Mouse (Mus musculus) stomach, postnatal 0 days (tissue): Measurements from ENCODE around the gene Coa3. TPM values are rescaled to one million over a fixed set of nuclear protein-coding genes. Genes with fewer than 3 reads are reported as not detected.

Experiments
- ATAC-seq: fragments of 200-750 bp; cut with Nextera tagmentation; 2 replicates; pipeline ENCODE4 v1.8.0; 2017; ENCODE audit not compliant: low FRiP score, low TSS enrichment
- DNase-seq: peaks from one replicate; pipeline ENCODE4 v3.0.0-alpha.2; 2016; ENCODE audit warnings: low spot score
- H3K27ac ChIP-seq: fragments of 300-500 bp; sonication (generic); replicated peaks from 2 replicates; pipeline ENCODE4 v1.5.1; 2014; ENCODE audit warnings: mild to moderate bottlenecking, control low read depth
- H3K27me3 ChIP-seq: fragments of 300-500 bp; sonication (generic); 2 replicates; pipeline ENCODE4 v1.6.1; 2014; ENCODE audit warnings: low read length; ENCODE audit not compliant: control insufficient read depth, insufficient read depth
- H3K36me3 ChIP-seq: fragments of 300-500 bp; sonication (generic); 2 replicates; pipeline ENCODE4 v1.6.1; 2014; ENCODE audit warnings: low read length, mixed read lengths; ENCODE audit not compliant: control insufficient read depth, insufficient read depth
- H3K4me1 ChIP-seq: fragments of 300-500 bp; sonication (generic); replicated peaks from 2 replicates; pipeline ENCODE4 v1.6.1; 2014; ENCODE audit warnings: antibody characterized with exemption; ENCODE audit not compliant: control insufficient read depth, insufficient read depth
- H3K4me2 ChIP-seq: fragments of 300-500 bp; sonication (generic); replicated peaks from 2 replicates; pipeline ENCODE4 v1.6.1; 2014; ENCODE audit warnings: low read depth, mild to moderate bottlenecking, control low read depth, moderate library complexity
- H3K4me3 ChIP-seq: fragments of 300-500 bp; sonication (generic); 2 replicates; pipeline ENCODE4 v1.5.1; 2014; ENCODE audit warnings: low read depth, low read length, control low read depth
- H3K9ac ChIP-seq: fragments of 300-500 bp; sonication (generic); 2 replicates; pipeline ENCODE4 v1.6.1; 2014; ENCODE audit warnings: mild to moderate bottlenecking, low read length, control low read depth, mixed read lengths
- H3K9me3 ChIP-seq: fragments of 300-500 bp; sonication (generic); 2 replicates; pipeline ENCODE4 v1.6.1; 2016; ENCODE audit warnings: low read length; ENCODE audit not compliant: control insufficient read depth
- CTCF ChIP-seq: IDR thresholded peaks from 2 replicates; pipeline ENCODE4 v1.5.1; 2016; ENCODE audit warnings: antibody characterized with exemption, low read depth, mild to moderate bottlenecking, moderate library complexity
- EP300 ChIP-seq: optimal IDR thresholded peaks from 2 replicates; pipeline ENCODE3; 2016; ENCODE audit warnings: antibody characterized with exemption
- WGBS: fragments of 180-500 bp; shearing (Covaris S2); extraction: QIAGEN DNeasy Blood & Tissue Kit; methylation state at CpG from one replicate; pipeline ENCODE4 v1.1.7; 2014; 5-methylcytosine and 5-hydroxymethylcytosine counted together
- polyA plus RNA-seq: library from polyadenylated mRNA; unstranded; fragments of >200 nt; fragmentation: Nextera tagmentation; extraction: Ambion mirVana; gene quantifications from 2 replicates; pipeline ENCODE4 v1.2.1, GENCODE M21; 2015

The Coa3 gene
- polyA plus RNA-seq, 1 experiment from 2014 or later = 180 TPM

GRCm38 (mm10) chr11:101279193-101279569, 267 bp upstream of the Coa3 start:
- Histone ChIP-seq H3K36me3 (no peaks in the 10 kb centered on the region), H3K9ac (0 out of 2 replicates have a peak overlapping the region, but pooled peaks have one; percentile 18), H3K4me1 (peaks cover 12% of the 10 kb centered on the region; the same call in 1 of the 2 replicates), H3K4me2 (peak overlapping the region; percentile 75), H3K27ac (no peak overlapping the region), H3K9me3 (no peaks in the 10 kb centered on the region), H3K27me3 (no peaks in the 10 kb centered on the region), H3K4me3 (peak overlapping the region; percentile 78)
- WGBS = 65% methylated on average over 14 of the region's 14 CpGs
- TF ChIP-seq CTCF = no peak
- no peak for TF ChIP-seq EP300
- ATAC-seq (no peak), DNase-seq (no peak)

DNA sequence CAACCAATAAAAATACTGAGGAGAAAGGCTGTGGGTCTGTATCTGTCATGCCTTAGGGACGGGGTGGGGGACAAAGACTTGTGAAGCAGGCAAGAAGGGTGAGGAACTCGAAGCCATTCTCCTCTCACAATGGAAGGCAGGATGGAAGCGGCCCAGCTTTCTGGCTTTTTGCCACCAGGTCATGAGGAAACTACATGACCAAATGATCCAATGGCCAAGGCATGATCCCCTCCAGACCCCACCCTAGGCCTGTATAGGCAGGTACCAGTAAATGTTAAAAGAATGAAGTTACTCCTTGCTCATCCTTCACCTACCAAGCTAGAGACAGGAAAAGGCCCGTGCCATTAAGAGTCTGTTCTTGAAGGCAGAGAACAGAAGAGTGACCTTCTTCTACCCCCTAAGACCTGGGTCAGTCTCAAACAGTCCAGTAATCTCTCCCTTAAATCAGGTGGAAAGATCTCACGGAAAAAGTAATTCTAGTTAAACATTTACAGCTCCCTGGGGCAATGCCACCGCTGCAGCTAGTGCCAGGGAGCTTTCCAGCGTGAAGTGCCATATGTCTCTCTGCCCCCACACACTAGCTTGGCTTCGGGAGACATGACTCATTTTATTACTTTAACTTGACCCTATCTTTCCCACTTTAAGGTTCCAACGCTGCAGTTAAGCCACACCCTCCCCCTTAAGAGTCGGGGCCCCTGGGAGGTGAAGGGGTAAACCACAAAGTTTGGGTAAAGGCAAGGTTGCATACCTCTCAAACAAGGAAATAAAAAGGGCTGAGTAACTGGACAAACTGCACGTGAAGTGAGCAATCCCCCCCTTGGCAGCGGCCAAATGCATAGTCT, 1.3 kb downstream of the Coa3 start:
- Histone ChIP-seq H3K4me3 (peak overlapping the region; percentile 78), H3K27me3 (no peaks in the 10 kb centered on the region), H3K4me1 (peaks cover 12% of the 10 kb centered on the region; the same call in 1 of the 2 replicates), H3K9me3 (no peaks in the 10 kb centered on the region), H3K4me2 (peak overlapping the region; percentile 75), H3K9ac (peak overlapping the region; percentile 81), H3K27ac (peak overlapping the region; percentile 87), H3K36me3 (no peaks in the 10 kb centered on the region)
- TF ChIP-seq CTCF = no peak
- no peak for TF ChIP-seq EP300
- WGBS = 44% methylated on average over 12 of the region's 12 CpGs
- DNase-seq (peak; percentile 81), ATAC-seq (peak; percentile 69)

- Histone ChIP-seq H3K4me2 (peak overlapping the region; percentile 75; the same call in 1 of the 2 replicates), H3K4me3 (no peak overlapping the region)
Observed at GRCm38 (mm10) chr11:101276319-101277070, 2.4 kb downstream of the Coa3 start.

GRCm38 (mm10) chr11:101275309-101275708, 3.6 kb downstream of the Coa3 start:
- Histone ChIP-seq H3K36me3 (no peaks in the 10 kb centered on the region), H3K4me2 (no peak overlapping the region), H3K9me3 (no peaks in the 10 kb centered on the region), H3K4me1 (peaks cover 12% of the 10 kb centered on the region; the same call in 1 of the 2 replicates), H3K4me3 (no peak overlapping the region), H3K27me3 (no peaks in the 10 kb centered on the region), H3K27ac (no peak overlapping the region), H3K9ac (no peak overlapping the region)
- TF ChIP-seq CTCF = no peak
- no peak for TF ChIP-seq EP300
- ATAC-seq (no peak), DNase-seq (no peak)
- WGBS = 58% methylated on average over 4 of the region's 4 CpGs

More at GRCm38 (mm10) chr11:101276319-101277070, 2.4 kb downstream of the Coa3 start:
- ATAC-seq (no peak), DNase-seq (no peak)
- WGBS = 45% methylated on average over 27 of the region's 27 CpGs
- peaks cover 12% of the 10 kb centered on the region; the same call in 1 of the 2 replicates for H3K4me1 ChIP-seq
- no peaks in the 10 kb centered on the region for H3K27me3 ChIP-seq
- H3K9me3 ChIP-seq = no peaks in the 10 kb centered on the region
- no peak for TF ChIP-seq CTCF
- no peak for TF ChIP-seq EP300
- peak overlapping the region; percentile 87; the same call in 1 of the 2 replicates for H3K27ac ChIP-seq
- peak overlapping the region; percentile 8; the same call in 1 of the 2 replicates for H3K9ac ChIP-seq
- no peaks in the 10 kb centered on the region for H3K36me3 ChIP-seq

DNA sequence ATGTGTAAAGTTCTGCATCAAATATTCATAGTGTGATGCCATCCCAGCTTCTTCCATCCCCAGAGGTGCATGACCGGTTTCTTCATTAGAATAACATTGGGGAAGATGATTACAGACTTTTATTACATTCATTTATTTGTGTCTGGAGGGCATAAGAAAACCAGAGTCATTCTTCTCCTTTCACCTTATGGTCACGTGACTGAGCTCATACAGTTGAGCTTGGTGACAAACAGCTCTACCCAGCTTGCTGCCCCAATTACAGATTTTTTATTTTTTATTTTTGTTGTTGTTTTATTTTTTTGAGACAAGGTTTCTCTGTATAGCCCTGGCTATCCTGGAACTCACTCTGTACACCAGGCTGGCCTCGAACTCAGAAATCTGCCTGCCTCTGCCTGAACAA, 6.5 kb downstream of the Coa3 start:
- TF ChIP-seq CTCF (no peak), EP300 (no peak)
- no peak for ATAC-seq
- Histone ChIP-seq H3K36me3 (no peaks in the 10 kb centered on the region), H3K9ac (no peak overlapping the region), H3K9me3 (no peaks in the 10 kb centered on the region), H3K4me2 (no peak overlapping the region), H3K4me1 (peaks cover 4% of the 10 kb centered on the region; the same call in 1 of the 2 replicates), H3K4me3 (no peak overlapping the region), H3K27me3 (no peaks in the 10 kb centered on the region), H3K27ac (no peak overlapping the region)
- DNase-seq = no peak
- WGBS = 92% methylated on average over 3 of the region's 3 CpGs
